Mouse (Mus musculus): ENCODE measurements at regions not wholly inside any gene's neighbourhood (a gene's known extent, or its start where the extent isn't known, plus 50 kb on each side); places are given as distances from the start of the nearest gene placed in this dataset.

DNA sequence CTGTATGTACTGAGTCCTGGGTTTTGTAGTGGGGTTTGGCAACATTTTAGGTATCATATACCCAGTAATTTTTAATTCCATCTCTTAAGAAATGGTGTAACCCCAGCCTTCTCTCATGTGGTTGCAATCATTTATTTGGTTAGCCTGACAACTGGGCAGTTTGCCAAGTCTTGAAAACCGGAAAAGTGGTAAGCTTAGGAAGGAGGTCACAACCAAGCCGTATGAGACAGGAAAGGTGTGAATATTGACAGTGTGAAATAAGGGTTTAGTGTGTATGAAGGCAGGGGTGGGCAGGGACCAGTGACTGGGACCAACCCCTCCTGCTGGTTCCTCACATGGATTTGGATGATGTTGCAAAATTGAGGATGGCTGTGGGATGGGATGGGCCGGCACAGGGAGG, 221.5 kb upstream of the Pkn2 start:
- TF ChIP-seq CTCF (IDR thresholded peaks at IDR 0.05; ENCODE audit: control insufficient read depth, insufficient read depth, low read length) (no peak), POLR2A (IDR thresholded peaks at IDR 0.05; ENCODE audit: borderline replicate concordance, control insufficient read depth, low read depth, low read length) (no peak)
- Histone ChIP-seq H3K4me3 (replicated peaks; ENCODE audit: control insufficient read depth, low read depth, low read length) (no peak overlapping the region), H3K27ac (ENCODE audit: control insufficient read depth, insufficient read depth, low read depth, low read length, poor library complexity) (no peak overlapping the region), H3K4me1 (ENCODE audit: control insufficient read depth, insufficient read depth, low read length) (no peaks in the 10 kb centered on the region)
- 4% methylated on average over 3 of the region's 3 CpGs for WGBS

DNA sequence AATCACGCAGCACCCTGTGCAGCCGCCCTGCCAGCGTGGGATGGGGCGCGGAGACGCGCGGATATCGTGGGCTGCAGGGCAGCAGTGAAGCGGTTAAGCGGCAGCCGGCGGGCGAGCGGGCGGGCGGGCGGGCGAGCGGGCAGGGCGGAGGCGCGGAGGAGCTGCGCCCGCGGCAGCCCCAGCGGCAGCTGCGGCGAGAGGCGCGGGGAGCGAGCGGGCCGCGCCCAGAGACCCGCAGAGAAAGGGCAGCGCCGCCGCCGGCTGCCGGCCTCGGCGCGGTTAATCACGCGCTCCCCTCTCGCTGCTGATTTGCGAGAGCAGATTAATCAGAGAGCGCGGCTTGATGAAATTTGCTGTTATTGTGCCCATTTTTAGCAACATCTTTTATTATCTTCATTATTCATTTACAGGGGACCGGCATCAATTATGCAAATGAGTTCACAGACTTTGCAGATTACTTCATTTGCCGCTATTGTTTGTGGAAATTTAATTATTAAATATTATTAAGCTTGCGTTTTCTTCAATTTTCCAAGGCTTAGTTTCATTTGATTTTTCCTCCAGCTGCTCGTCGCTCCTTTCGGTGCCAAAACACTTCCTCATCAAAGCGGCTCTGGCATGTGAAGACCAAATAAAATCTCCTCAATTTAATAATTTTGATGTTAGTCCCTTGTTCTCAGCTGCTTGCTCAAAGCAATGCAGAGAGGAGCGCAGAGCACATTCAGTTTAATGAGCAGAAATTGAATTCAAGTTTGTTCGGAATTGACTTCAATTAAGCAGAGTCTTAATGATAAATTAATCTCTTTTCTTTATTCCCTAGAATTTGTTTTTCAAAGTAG, 219.2 kb upstream of the Pkn2 start:
- no peaks in the 10 kb centered on the region for H3K4me1 ChIP-seq (ENCODE audit: control insufficient read depth, insufficient read depth, low read length)
- no peak overlapping the region for H3K4me3 ChIP-seq (replicated peaks; ENCODE audit: control insufficient read depth, low read depth, low read length)
- no peak for TF ChIP-seq POLR2A (IDR thresholded peaks at IDR 0.05; ENCODE audit: borderline replicate concordance, control insufficient read depth, low read depth, low read length)
- TF ChIP-seq CTCF (IDR thresholded peaks at IDR 0.05; ENCODE audit: control insufficient read depth, insufficient read depth, low read length): no peak
- H3K27ac ChIP-seq (ENCODE audit: control insufficient read depth, insufficient read depth, low read depth, low read length, poor library complexity): no peak overlapping the region
- WGBS: 4% methylated on average over 59 of the region's 59 CpGs

DNA sequence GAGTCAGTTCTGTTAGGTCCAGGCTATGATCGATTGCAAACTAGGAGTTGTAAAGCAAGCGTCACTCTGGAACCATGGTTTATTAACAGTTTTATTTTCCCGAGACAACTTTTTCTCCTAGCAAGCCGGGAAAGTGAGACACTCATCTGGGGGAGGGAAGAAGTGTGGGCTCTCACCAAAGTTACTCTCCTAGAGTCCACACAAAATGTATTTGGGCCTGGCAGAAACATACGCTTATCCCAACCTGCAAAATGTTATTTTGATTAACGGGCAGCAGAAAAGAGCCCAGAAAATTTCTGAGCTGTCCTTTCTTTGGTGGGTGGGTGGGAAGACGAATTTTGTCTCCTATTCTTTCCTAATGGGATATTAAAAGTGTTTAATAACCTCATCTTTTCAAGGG, 218.4 kb upstream of the Pkn2 start:
- TF ChIP-seq POLR2A (IDR thresholded peaks at IDR 0.05; ENCODE audit: borderline replicate concordance, control insufficient read depth, low read depth, low read length): no peak
- TF ChIP-seq CTCF (IDR thresholded peaks at IDR 0.05; ENCODE audit: control insufficient read depth, insufficient read depth, low read length): no peak
- Histone ChIP-seq H3K27ac (ENCODE audit: control insufficient read depth, insufficient read depth, low read depth, low read length, poor library complexity) (no peak overlapping the region), H3K4me3 (replicated peaks; ENCODE audit: control insufficient read depth, low read depth, low read length) (no peak overlapping the region), H3K4me1 (ENCODE audit: control insufficient read depth, insufficient read depth, low read length) (no peaks in the 10 kb centered on the region)
- 79% methylated on average over 7 of the region's 7 CpGs for WGBS

DNA sequence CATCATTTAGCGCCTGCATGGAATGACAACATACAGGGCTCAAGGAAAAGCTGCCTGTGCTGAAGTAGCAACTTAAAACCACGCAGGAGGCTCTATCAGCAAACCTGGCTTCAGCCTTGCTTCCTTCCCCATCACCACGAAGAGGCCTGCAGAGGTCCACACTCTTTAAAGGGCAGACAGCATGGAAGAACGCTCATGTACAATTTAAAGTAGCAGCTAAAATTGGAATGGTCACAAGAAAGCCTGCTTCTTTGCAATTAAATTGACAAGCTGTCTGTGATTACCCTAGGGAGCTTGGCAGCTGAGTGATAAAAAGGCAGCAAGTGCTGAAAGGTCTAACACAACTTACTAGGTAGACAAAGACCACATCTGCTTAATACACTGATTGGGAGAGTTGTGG, 210.4 kb upstream of the Pkn2 start:
- H3K4me1 ChIP-seq (ENCODE audit: control insufficient read depth, insufficient read depth, low read length): no peaks in the 10 kb centered on the region; the same call in 1 of the 2 replicates
- WGBS: 28% methylated on average over 4 of the region's 4 CpGs
- no peak overlapping the region for H3K27ac ChIP-seq (ENCODE audit: control insufficient read depth, insufficient read depth, low read depth, low read length, poor library complexity)
- H3K4me3 ChIP-seq (replicated peaks; ENCODE audit: control insufficient read depth, low read depth, low read length): no peak overlapping the region
- no peak for TF ChIP-seq POLR2A (IDR thresholded peaks at IDR 0.05; ENCODE audit: borderline replicate concordance, control insufficient read depth, low read depth, low read length)
- no peak for TF ChIP-seq CTCF (IDR thresholded peaks at IDR 0.05; ENCODE audit: control insufficient read depth, insufficient read depth, low read length)

DNA sequence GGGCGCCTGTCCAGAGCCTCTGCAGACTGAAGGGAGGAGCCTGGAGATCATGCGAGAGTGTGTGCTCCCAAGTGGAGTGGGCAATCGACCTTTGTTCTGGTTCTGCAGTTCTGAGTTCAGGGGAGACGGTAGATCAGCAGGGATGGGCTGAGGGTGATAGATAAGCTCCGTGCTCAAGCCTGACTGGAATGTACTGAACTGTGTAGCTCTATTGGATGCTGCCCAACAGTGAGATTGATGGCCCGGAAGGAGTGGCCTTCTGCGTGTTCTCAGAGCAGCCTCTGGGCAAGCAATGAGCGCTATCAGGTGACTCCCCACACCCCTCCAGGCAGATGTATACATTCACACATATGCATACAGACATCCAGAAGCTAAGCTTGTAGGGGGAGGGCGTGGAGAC, 209.1 kb upstream of the Pkn2 start:
- Histone ChIP-seq H3K4me1 (ENCODE audit: control insufficient read depth, insufficient read depth, low read length) (no peaks in the 10 kb centered on the region; the same call in 1 of the 2 replicates), H3K27ac (ENCODE audit: control insufficient read depth, insufficient read depth, low read depth, low read length, poor library complexity) (no peak overlapping the region), H3K4me3 (replicated peaks; ENCODE audit: control insufficient read depth, low read depth, low read length) (no peak overlapping the region)
- no peak for TF ChIP-seq POLR2A (IDR thresholded peaks at IDR 0.05; ENCODE audit: borderline replicate concordance, control insufficient read depth, low read depth, low read length)
- no peak for TF ChIP-seq CTCF (IDR thresholded peaks at IDR 0.05; ENCODE audit: control insufficient read depth, insufficient read depth, low read length)
- 36% methylated on average over 9 of the region's 9 CpGs for WGBS

DNA sequence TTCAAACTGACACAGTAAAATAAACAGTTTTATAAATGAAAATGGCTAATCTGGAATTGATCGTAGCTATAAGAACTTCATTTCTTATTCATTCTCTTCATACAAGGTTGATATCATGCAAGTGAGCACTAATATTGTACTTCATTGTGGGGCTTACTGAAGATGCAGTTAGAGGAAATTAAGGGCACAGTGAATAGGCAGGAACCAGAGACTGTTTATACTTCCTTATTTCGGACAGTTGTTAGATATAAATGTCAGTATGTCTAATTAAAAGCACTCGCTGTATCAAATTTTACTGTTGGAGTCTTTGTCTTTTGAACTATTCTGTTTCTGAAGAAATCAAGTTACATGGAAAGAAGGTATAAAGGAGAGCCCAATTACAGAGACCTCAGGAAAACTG, 208.5 kb upstream of the Pkn2 start:
- H3K4me1 ChIP-seq (ENCODE audit: control insufficient read depth, insufficient read depth, low read length): no peaks in the 10 kb centered on the region; the same call in 1 of the 2 replicates
- TF ChIP-seq POLR2A (IDR thresholded peaks at IDR 0.05; ENCODE audit: borderline replicate concordance, control insufficient read depth, low read depth, low read length) (no peak), CTCF (IDR thresholded peaks at IDR 0.05; ENCODE audit: control insufficient read depth, insufficient read depth, low read length) (no peak)
- H3K27ac ChIP-seq (ENCODE audit: control insufficient read depth, insufficient read depth, low read depth, low read length, poor library complexity): no peak overlapping the region
- H3K4me3 ChIP-seq (replicated peaks; ENCODE audit: control insufficient read depth, low read depth, low read length): no peak overlapping the region
- 35% methylated on average over 3 of the region's 3 CpGs for WGBS

DNA sequence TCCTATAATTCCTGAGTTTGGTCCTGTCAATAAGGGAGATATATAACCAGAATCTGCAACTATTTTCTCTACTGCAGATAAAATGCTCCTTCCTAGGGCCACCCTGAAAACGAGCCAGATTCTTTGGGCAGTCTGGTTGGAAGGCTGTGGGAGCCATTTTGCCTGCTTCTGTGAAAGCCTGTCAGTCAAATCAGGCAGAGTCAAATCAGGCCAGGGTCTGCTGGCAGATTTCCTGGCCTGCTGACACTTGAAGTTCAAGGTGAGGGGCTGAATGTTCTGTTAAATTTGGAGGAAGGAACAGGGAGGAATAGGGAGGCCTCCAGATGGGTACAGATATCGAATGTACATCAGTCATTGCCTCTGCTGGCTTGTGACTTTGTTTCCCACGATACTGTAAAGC, 206.0 kb upstream of the Pkn2 start:
- WGBS: 67% methylated on average over 3 of the region's 3 CpGs
- Histone ChIP-seq H3K27ac (ENCODE audit: control insufficient read depth, insufficient read depth, low read depth, low read length, poor library complexity) (no peak overlapping the region), H3K4me1 (ENCODE audit: control insufficient read depth, insufficient read depth, low read length) (no peaks in the 10 kb centered on the region; the same call in 1 of the 2 replicates), H3K4me3 (replicated peaks; ENCODE audit: control insufficient read depth, low read depth, low read length) (no peak overlapping the region)
- TF ChIP-seq CTCF (IDR thresholded peaks at IDR 0.05; ENCODE audit: control insufficient read depth, insufficient read depth, low read length) (no peak), POLR2A (IDR thresholded peaks at IDR 0.05; ENCODE audit: borderline replicate concordance, control insufficient read depth, low read depth, low read length) (no peak)

DNA sequence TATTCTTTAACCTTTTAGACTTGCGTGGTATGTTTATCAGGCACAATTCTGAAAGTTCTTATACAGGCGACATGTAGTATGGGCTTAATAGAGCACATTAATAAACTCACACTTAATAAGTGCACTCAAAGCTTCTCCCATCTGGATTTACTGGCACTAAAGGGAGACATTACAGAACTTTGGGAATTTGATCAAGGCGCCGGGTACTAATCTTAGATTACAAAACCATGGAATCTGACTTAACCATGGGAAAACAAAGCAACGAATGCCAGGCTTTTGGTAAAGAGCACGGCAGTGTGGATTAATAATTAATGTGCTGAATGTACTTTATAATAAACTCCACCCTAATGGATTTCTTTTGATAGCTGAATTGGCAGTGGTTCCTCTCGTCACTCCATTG, 196.5 kb upstream of the Pkn2 start:
- WGBS: 88% methylated on average over 7 of the region's 7 CpGs
- no peaks in the 10 kb centered on the region for H3K4me1 ChIP-seq (ENCODE audit: control insufficient read depth, insufficient read depth, low read length)
- no peak overlapping the region for H3K4me3 ChIP-seq (replicated peaks; ENCODE audit: control insufficient read depth, low read depth, low read length)
- TF ChIP-seq CTCF (IDR thresholded peaks at IDR 0.05; ENCODE audit: control insufficient read depth, insufficient read depth, low read length) (no peak), POLR2A (IDR thresholded peaks at IDR 0.05; ENCODE audit: borderline replicate concordance, control insufficient read depth, low read depth, low read length) (no peak)
- no peak overlapping the region for H3K27ac ChIP-seq (ENCODE audit: control insufficient read depth, insufficient read depth, low read depth, low read length, poor library complexity)
